Mouse (Mus musculus): ENCODE data around the gene Mief1. TPM values are rescaled to one million over a fixed set of nuclear protein-coding genes. Genes with fewer than 3 reads are reported as not detected.

The Mief1 gene
- polyA plus RNA-seq, 1 experiment from 2014 or later = 35.2 TPM

DNA sequence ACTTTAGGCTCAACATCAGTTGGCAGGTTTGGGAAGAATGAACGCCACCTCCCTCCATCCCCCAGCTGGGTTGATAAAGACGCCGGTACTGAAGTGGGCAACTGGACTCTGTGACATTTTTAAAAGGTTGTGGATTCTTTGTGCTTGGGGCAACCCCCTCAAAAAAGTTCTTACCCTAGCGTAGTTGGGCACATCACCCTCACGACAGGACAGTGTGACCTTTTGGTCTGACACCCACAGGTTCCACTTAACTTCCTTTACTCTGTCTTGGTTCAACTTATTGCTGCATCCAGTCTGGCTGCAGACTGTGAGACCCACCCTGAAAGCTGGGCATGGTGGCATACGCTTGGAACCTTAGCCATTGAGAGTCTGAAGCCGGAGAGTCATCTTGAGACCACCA is 10.1 kb upstream of the Mief1 start:
- Histone ChIP-seq H3K27me3 (ENCODE audit: control insufficient read depth, insufficient read depth, low read depth, low read length) (no peaks in the 10 kb centered on the region), H3K36me3 (ENCODE audit: control insufficient read depth, insufficient read depth, low read length) (no peaks in the 10 kb centered on the region), H3K4me1 (ENCODE audit: control insufficient read depth, insufficient read depth, low read length) (no peaks in the 10 kb centered on the region), H3K27ac (ENCODE audit: low read length) (no peak overlapping the region), H3K4me2 (ENCODE audit: low read length) (no peak overlapping the region), H3K9me3 (replicated peaks; ENCODE audit: control insufficient read depth, low read length, poor library complexity, severe bottlenecking) (no peaks in the 10 kb centered on the region), H3K9ac (ENCODE audit: low read depth, low read length) (no peak overlapping the region), H3K4me3 (ENCODE audit: low read depth, low read length) (no peak overlapping the region)
- ATAC-seq = no peak
- WGBS = 92% methylated on average over 7 of the region's 7 CpGs

DNA sequence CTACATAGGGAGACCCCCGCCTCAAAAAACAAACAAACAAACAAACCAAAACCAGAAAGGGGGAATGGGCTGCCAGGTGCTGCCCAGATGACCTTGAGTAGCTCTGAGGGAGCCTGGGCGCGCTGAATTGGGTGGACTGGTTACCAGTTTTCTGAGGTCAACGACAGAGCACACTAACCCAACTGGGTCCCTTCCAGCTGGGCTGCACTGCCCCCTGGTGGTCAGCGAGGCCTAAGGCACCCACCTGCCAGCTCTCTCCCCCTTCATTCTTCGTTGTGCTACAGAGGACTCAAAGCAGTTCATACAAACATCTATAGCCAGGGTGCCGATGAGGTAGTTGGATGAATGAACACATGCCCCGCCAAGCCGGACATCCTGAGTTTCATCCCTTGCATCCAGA is 8.6 kb upstream of the Mief1 start:
- Histone ChIP-seq H3K27ac (ENCODE audit: low read length) (no peak overlapping the region), H3K4me1 (ENCODE audit: control insufficient read depth, insufficient read depth, low read length) (no peaks in the 10 kb centered on the region), H3K9me3 (replicated peaks; ENCODE audit: control insufficient read depth, low read length, poor library complexity, severe bottlenecking) (no peaks in the 10 kb centered on the region), H3K9ac (ENCODE audit: low read depth, low read length) (no peak overlapping the region), H3K27me3 (ENCODE audit: control insufficient read depth, insufficient read depth, low read depth, low read length) (no peaks in the 10 kb centered on the region), H3K4me2 (ENCODE audit: low read length) (no peak overlapping the region), H3K36me3 (ENCODE audit: control insufficient read depth, insufficient read depth, low read length) (no peaks in the 10 kb centered on the region), H3K4me3 (ENCODE audit: low read depth, low read length) (no peak overlapping the region)
- ATAC-seq = no peak
- 25% methylated on average over 9 of the region's 9 CpGs for WGBS

DNA sequence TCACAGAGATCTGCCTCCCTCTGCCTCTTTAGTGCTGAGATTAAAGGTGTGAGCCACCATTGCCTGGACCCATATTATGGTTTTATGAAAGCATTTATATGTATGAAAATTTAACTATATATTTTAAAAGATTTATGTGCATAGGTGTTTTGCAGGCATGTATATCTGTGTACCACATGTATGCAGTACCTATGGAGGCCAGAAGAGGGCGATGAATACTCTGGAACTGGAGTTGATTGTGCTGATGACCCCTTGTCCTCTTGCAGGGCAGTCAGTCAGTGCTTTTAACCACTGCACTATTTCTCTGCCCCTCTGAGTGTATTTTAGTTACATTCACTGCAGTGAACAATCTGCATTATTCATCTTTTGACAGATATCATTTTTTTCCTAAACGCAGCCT is 8.0 kb upstream of the Mief1 start:
- Histone ChIP-seq H3K27me3 (ENCODE audit: control insufficient read depth, insufficient read depth, low read depth, low read length) (no peaks in the 10 kb centered on the region), H3K4me2 (ENCODE audit: low read length) (no peak overlapping the region), H3K27ac (ENCODE audit: low read length) (no peak overlapping the region), H3K4me3 (ENCODE audit: low read depth, low read length) (no peak overlapping the region), H3K36me3 (ENCODE audit: control insufficient read depth, insufficient read depth, low read length) (no peaks in the 10 kb centered on the region), H3K9me3 (replicated peaks; ENCODE audit: control insufficient read depth, low read length, poor library complexity, severe bottlenecking) (no peaks in the 10 kb centered on the region), H3K4me1 (ENCODE audit: control insufficient read depth, insufficient read depth, low read length) (no peaks in the 10 kb centered on the region), H3K9ac (ENCODE audit: low read depth, low read length) (no peak overlapping the region)
- WGBS = 50% methylated on average over 2 of the region's 2 CpGs
- no peak for ATAC-seq

DNA sequence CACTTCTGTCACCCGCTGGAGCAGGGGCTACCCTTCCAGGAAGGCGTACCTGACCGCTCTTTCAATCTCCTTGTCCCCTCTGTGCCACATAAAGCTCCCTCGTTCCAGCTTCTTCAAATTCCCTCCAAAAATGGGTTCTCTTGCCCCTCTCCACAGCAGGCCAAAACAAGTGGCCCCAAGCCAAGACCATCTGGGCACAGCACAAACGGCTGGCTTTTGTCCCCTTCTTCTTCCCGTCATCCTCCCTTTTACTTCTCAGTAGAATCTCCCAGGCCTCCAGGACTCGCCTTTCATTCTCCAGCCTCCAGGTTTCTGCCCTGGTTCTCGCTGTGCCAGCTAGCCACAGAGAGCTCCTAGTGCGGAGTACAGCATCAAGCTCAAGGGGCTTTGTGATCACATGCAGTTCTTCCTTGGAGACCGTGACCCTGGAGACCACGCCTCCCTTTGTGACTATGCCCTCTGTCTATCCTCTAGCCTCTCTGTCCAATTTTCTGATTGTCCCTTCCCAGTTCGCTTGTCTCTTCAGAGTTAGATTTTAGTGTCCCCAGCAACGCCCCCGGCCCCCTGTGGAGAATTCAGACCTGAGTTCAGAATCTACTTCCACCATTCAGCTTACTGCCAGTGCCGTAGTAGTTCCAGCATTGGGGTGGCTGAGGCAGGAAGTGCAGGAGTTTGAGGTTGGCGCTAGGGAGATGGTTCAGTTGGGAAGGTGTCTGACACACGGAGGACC is 5.6 kb upstream of the Mief1 start:
- H3K27ac ChIP-seq (ENCODE audit: low read length) = no peak overlapping the region
- H3K4me1 ChIP-seq (ENCODE audit: control insufficient read depth, insufficient read depth, low read length) = peaks cover under 1% of the 10 kb centered on the region; the same call in 1 of the 2 replicates
- no peak overlapping the region for H3K9ac ChIP-seq (ENCODE audit: low read depth, low read length)
- H3K4me3 ChIP-seq (ENCODE audit: low read depth, low read length) = no peak overlapping the region
- no peaks in the 10 kb centered on the region for H3K27me3 ChIP-seq (ENCODE audit: control insufficient read depth, insufficient read depth, low read depth, low read length)
- H3K9me3 ChIP-seq (replicated peaks; ENCODE audit: control insufficient read depth, low read length, poor library complexity, severe bottlenecking) = no peaks in the 10 kb centered on the region
- no peak for ATAC-seq
- WGBS = 58% methylated on average over 17 of the region's 17 CpGs
- no peaks in the 10 kb centered on the region for H3K36me3 ChIP-seq (ENCODE audit: control insufficient read depth, insufficient read depth, low read length)
- no peak overlapping the region; the same call in 1 of the 2 replicates for H3K4me2 ChIP-seq (ENCODE audit: low read length)

DNA sequence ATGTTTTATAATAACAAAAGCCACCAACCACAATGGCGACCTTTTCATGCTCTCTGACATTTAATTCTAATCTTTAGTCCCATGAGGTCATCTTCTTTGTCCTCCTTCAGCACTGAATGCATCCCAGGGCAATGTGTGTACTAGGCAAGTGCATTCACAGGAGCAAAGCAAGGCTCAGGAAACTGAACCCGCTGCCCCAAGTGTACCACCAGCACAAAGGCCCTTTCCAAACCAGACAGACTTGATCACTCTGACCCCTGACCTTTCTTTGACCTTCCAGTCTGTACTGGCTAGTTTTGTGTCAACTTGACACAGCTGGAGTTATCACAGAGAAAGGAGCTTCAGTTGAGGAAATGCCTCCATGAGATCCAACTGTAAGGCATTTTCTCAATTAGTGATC is 1.5 kb upstream of the Mief1 start:
- Histone ChIP-seq H3K27me3 (ENCODE audit: control insufficient read depth, insufficient read depth, low read depth, low read length) (no peaks in the 10 kb centered on the region), H3K4me1 (ENCODE audit: control insufficient read depth, insufficient read depth, low read length) (peaks cover 11% of the 10 kb centered on the region), H3K4me2 (ENCODE audit: low read length) (no peak overlapping the region), H3K4me3 (ENCODE audit: low read depth, low read length) (no peak overlapping the region), H3K36me3 (ENCODE audit: control insufficient read depth, insufficient read depth, low read length) (no peaks in the 10 kb centered on the region), H3K9ac (ENCODE audit: low read depth, low read length) (no peak overlapping the region), H3K9me3 (replicated peaks; ENCODE audit: control insufficient read depth, low read length, poor library complexity, severe bottlenecking) (no peaks in the 10 kb centered on the region), H3K27ac (ENCODE audit: low read length) (no peak overlapping the region)
- WGBS = 42% methylated on average over 2 of the region's 2 CpGs
- ATAC-seq = no peak

DNA sequence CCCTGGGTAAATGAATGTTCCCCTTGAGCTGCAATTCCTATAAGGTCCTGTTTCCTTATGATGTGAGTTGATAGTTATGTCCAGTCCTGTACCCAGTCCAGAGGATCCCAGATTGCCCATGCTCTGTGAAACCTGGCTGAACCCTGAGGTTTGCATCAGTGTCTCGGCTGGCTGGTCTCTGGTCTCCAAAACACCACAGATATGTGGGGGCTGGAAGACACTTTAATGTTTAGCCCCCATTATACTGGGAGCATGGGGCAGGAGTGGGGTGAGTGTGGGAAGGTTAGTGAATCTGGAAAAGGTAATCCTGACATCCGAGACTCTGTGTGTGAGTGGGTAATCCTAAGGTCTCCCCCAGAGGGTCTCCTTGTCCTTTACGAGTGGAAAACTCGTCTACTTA is 765 bp upstream of the Mief1 start:
- H3K9ac ChIP-seq (ENCODE audit: low read depth, low read length) = peak overlapping the region; percentile 83; the same call in 1 of the 2 replicates

DNA sequence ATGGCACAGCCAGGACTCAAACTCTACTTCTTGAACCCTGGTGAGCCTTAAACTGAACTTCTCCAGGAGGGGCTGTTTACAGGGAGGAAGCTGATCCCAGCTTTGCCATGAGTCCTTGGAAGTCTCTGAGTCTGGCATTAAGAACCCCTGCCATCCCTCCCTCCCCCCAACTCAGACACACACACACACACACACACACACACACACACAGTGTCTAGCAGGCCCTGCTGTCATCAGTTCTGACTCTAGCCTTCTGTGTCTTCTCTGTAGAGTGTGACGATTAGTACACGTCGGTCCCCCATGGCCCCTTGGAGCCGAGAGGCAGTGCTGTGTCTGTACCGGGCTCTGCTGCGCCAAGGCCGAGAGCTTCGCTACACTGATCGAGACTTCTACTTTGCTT is 1.7 kb downstream of the Mief1 start, which contains the start of gene AC140267.1:
AC140267.1 (plus strand) TSS at position 301 of the 400 bp plus-strand sequence.
- peaks cover 11% of the 10 kb centered on the region for H3K4me1 ChIP-seq (ENCODE audit: control insufficient read depth, insufficient read depth, low read length)
- H3K27ac ChIP-seq (ENCODE audit: low read length) = no peak within 1 kb of the TSS
- peak within 1 kb of the TSS; percentile 79 for H3K4me2 ChIP-seq (ENCODE audit: low read length)
- peak within 1 kb of the TSS; percentile 83 for H3K9ac ChIP-seq (ENCODE audit: low read depth, low read length)
- no peaks in the 10 kb centered on the region for H3K9me3 ChIP-seq (replicated peaks; ENCODE audit: control insufficient read depth, low read length, poor library complexity, severe bottlenecking)
- no peaks in the 10 kb centered on the region; the same call in 1 of the 2 replicates for H3K36me3 ChIP-seq (ENCODE audit: control insufficient read depth, insufficient read depth, low read length)
- no peaks in the 10 kb centered on the region for H3K27me3 ChIP-seq (ENCODE audit: control insufficient read depth, insufficient read depth, low read depth, low read length)
- ATAC-seq = no peak
- peak within 1 kb of the TSS; percentile 74 for H3K4me3 ChIP-seq (ENCODE audit: low read depth, low read length)
- WGBS = 94% methylated on average over 9 of the region's 9 CpGs

More for the DNA sequence above, 765 bp upstream of the Mief1 start:
- Histone ChIP-seq H3K9me3 (replicated peaks; ENCODE audit: control insufficient read depth, low read length, poor library complexity, severe bottlenecking) (no peaks in the 10 kb centered on the region), H3K27me3 (ENCODE audit: control insufficient read depth, insufficient read depth, low read depth, low read length) (no peaks in the 10 kb centered on the region), H3K4me1 (ENCODE audit: control insufficient read depth, insufficient read depth, low read length) (peaks cover 11% of the 10 kb centered on the region), H3K27ac (ENCODE audit: low read length) (peak overlapping the region; percentile 83), H3K4me2 (ENCODE audit: low read length) (no peak overlapping the region), H3K4me3 (ENCODE audit: low read depth, low read length) (no peak overlapping the region), H3K36me3 (ENCODE audit: control insufficient read depth, insufficient read depth, low read length) (no peaks in the 10 kb centered on the region)
- 0 out of 2 replicates have a peak, but pooled peaks have one; percentile 25 for ATAC-seq
- 66% methylated on average over 4 of the region's 4 CpGs for WGBS

DNA sequence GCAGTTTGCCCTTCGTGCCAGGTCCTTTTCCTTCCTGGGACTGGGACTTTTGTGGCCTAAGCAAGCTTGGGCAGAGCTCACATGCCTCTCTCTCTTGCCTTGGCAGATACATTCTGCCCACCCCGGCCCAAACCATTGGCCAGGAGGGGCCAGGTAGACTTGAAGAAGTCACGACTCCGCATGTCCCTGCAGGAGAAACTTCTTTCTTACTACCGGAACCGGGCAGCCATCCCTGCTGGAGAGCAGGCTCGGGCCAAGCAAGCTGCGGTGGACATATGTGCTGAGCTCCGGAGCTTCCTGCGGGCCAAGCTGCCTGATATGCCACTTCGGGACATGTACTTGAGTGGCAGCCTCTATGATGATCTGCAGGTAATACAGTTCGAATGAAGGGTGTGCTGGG is 14.3 kb downstream of the Mief1 start:
- no peaks in the 10 kb centered on the region for H3K27me3 ChIP-seq (ENCODE audit: control insufficient read depth, insufficient read depth, low read depth, low read length)
- H3K9me3 ChIP-seq (replicated peaks; ENCODE audit: control insufficient read depth, low read length, poor library complexity, severe bottlenecking) = no peaks in the 10 kb centered on the region
- H3K27ac ChIP-seq (ENCODE audit: low read length) = no peak overlapping the region
- H3K4me3 ChIP-seq (ENCODE audit: low read depth, low read length) = no peak overlapping the region
- H3K4me2 ChIP-seq (ENCODE audit: low read length) = no peak overlapping the region
- peaks cover 26% of the 10 kb centered on the region for H3K36me3 ChIP-seq (ENCODE audit: control insufficient read depth, insufficient read depth, low read length)
- ATAC-seq = no peak
- no peaks in the 10 kb centered on the region for H3K4me1 ChIP-seq (ENCODE audit: control insufficient read depth, insufficient read depth, low read length)
- 94% methylated on average over 12 of the region's 12 CpGs for WGBS
- H3K9ac ChIP-seq (ENCODE audit: low read depth, low read length) = no peak overlapping the region

DNA sequence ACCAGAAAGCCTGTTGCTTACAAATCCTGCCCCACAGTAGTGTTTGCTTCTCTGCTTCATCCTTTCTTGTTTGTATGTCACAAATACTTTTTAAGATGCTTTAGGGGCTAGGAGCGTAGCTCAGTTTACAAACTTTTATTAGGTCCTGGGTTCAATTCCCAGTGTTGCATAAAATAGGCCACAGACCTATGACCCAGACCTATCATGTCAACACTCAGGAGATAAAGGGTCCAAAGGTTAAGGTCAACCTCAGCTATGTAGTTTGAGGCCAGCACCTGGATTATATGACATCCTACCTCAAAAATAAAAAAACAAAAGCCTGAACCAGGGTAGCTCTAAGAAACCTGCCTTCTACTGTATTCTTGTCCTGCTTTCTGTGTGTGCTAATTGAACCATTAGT is 14.8 kb downstream of the Mief1 start:
- H3K9ac ChIP-seq (ENCODE audit: low read depth, low read length) = no peak overlapping the region
- peaks cover 26% of the 10 kb centered on the region for H3K36me3 ChIP-seq (ENCODE audit: control insufficient read depth, insufficient read depth, low read length)
- H3K4me1 ChIP-seq (ENCODE audit: control insufficient read depth, insufficient read depth, low read length) = no peaks in the 10 kb centered on the region
- H3K4me3 ChIP-seq (ENCODE audit: low read depth, low read length) = no peak overlapping the region
- WGBS = 98% methylated on average over 1 of the region's 1 CpGs
- H3K27ac ChIP-seq (ENCODE audit: low read length) = no peak overlapping the region
- H3K4me2 ChIP-seq (ENCODE audit: low read length) = no peak overlapping the region
- no peaks in the 10 kb centered on the region for H3K9me3 ChIP-seq (replicated peaks; ENCODE audit: control insufficient read depth, low read length, poor library complexity, severe bottlenecking)
- ATAC-seq = no peak
- H3K27me3 ChIP-seq (ENCODE audit: control insufficient read depth, insufficient read depth, low read depth, low read length) = no peaks in the 10 kb centered on the region

Data from midbrain, embryonic 16.5 days (tissue).